Mouse (Mus musculus) skeletal muscle tissue, adult 2 months (tissue): ENCODE data around the gene Hist1h3i.
"Not testable (repeated sequence)": the region's sequence is repeated elsewhere in the genome, so short reads cannot be mapped to it uniquely, and the experiment has no call there.

Experiments
- DNase-seq: peaks from one replicate; pipeline ENCODE4 v3.0.0-alpha.2; 2012; ENCODE audit warnings: low read depth, low spot score

Hist1h3i gene

GRCm38 (mm10) chr13:21782361-21783254 is 562 bp downstream of the Hist1h3i start:
- DNase-seq, result not testable (repeated sequence)

- no peak for DNase-seq
Measured at GRCm38 (mm10) chr13:21781639-21782038, 1.5 kb downstream of the Hist1h3i start.

GRCm38 (mm10) chr13:21781021-21781555 is 2.1 kb downstream of the Hist1h3i start:
- no peak for DNase-seq

GRCm38 (mm10) chr13:21779767-21780731 is 3.1 kb downstream of the Hist1h3i start, which contains the start of gene Hist1h1b:
Hist1h1b (minus strand) TSS chr13:21780625.
- peak; percentile 54 for DNase-seq

- peak; percentile 87 for DNase-seq
Measured at GRCm38 (mm10) chr13:21778814-21779766, 4.1 kb downstream of the Hist1h3i start.

- no peak for DNase-seq
Measured at GRCm38 (mm10) chr13:21755707-21756106, 27.5 kb downstream of the Hist1h3i start.

GRCm38 (mm10) chr13:21754294-21755001 is 28.7 kb downstream of the Hist1h3i start:
- DNase-seq, result not testable (repeated sequence)

- DNase-seq, result peak; percentile 90
Measured at GRCm38 (mm10) chr13:21753524-21754285, 29.5 kb downstream of the Hist1h3i start, which contains the start of the genes Hist1h2ak and Hist1h2bn. Hist1h2ak (minus strand) TSS chr13:21753827. Hist1h2bn (plus strand) TSS chr13:21754123.

GRCm38 (mm10) chr13:21753051-21753523 is 30.1 kb downstream of the Hist1h3i start:
- no peak for DNase-seq

- DNase-seq, result no peak
Measured at GRCm38 (mm10) chr13:21752356-21752755, 30.8 kb downstream of the Hist1h3i start.

GRCm38 (mm10) chr13:21751827-21752226 is 31.3 kb downstream of the Hist1h3i start:
- DNase-seq, result no peak

GRCm38 (mm10) chr13:21751417-21751816 is 31.8 kb downstream of the Hist1h3i start:
- no peak for DNase-seq

- DNase-seq, result peak; percentile 68
Measured at GRCm38 (mm10) chr13:21750159-21751017, 32.8 kb downstream of the Hist1h3i start, which contains the start of gene Hist1h4k. Hist1h4k (minus strand) TSS chr13:21750505.

- no peak for DNase-seq
Measured at GRCm38 (mm10) chr13:21749387-21750158, 33.6 kb downstream of the Hist1h3i start.

- no peak for DNase-seq
Measured at GRCm38 (mm10) chr13:21745006-21745405, 38.2 kb downstream of the Hist1h3i start.

GRCm38 (mm10) chr13:21734906-21735767 is 48.0 kb downstream of the Hist1h3i start, which contains the start of gene Hist1h4j:
Hist1h4j (plus strand) TSS chr13:21735064.
- peak; percentile 50 for DNase-seq
